Mouse (Mus musculus) brain, adult 2 months (tissue): ENCODE measurements around the gene Tgds.
"Not testable (repeated sequence)": the region's sequence is repeated elsewhere in the genome, so short reads cannot be mapped to it uniquely, and the experiment has no call there.

Experiments
- DNase-seq: peaks from one replicate; pipeline ENCODE4 v3.0.0; 2011; ENCODE audit warnings: low read depth, low spot score

Gene Tgds

GRCm38 (mm10) chr14:118136744-118137452 is 4.3 kb upstream of the Tgds start, which contains the start of gene Gpr180:
Gpr180 (plus strand) TSS chr14:118137158.
- DNase-seq, result peak; percentile 99

- peak; percentile 16 for DNase-seq
Observed at GRCm38 (mm10) chr14:118131931-118132641, 469 bp downstream of the Tgds start.

- no peak for DNase-seq
Observed at GRCm38 (mm10) chr14:118131472-118131871, 1.1 kb downstream of the Tgds start.

- DNase-seq, result no peak
Observed at GRCm38 (mm10) chr14:118126301-118126700, 6.3 kb downstream of the Tgds start.

- no peak for DNase-seq
Observed at GRCm38 (mm10) chr14:118124771-118125170, 7.8 kb downstream of the Tgds start.

GRCm38 (mm10) chr14:118124129-118124528 is 8.4 kb downstream of the Tgds start:
- DNase-seq, result no peak

- DNase-seq, result no peak
Observed at GRCm38 (mm10) chr14:118113116-118113515, 19.4 kb downstream of the Tgds start.

GRCm38 (mm10) chr14:118107479-118107878 is 25.1 kb downstream of the Tgds start:
- not testable (repeated sequence) for DNase-seq

- no peak for DNase-seq
Observed at GRCm38 (mm10) chr14:118101227-118101990, 31.1 kb downstream of the Tgds start.

GRCm38 (mm10) chr14:118098265-118098664 is 34.3 kb downstream of the Tgds start:
- DNase-seq, result no peak

- DNase-seq, result peak; percentile 39
Observed at GRCm38 (mm10) chr14:118089806-118090392, 42.7 kb downstream of the Tgds start.

- peak; percentile 90 for DNase-seq
Observed at GRCm38 (mm10) chr14:118089215-118089805, 43.2 kb downstream of the Tgds start.

GRCm38 (mm10) chr14:118088437-118089207 is 43.9 kb downstream of the Tgds start:
- peak; percentile 3 for DNase-seq

- DNase-seq, result no peak
Observed at GRCm38 (mm10) chr14:118086271-118087035, 46.1 kb downstream of the Tgds start.

GRCm38 (mm10) chr14:118083851-118084250 is 48.7 kb downstream of the Tgds start:
- DNase-seq, result no peak

GRCm38 (mm10) chr14:118080606-118081005 is 51.9 kb downstream of the Tgds start:
- DNase-seq, result no peak

GRCm38 (mm10) chr14:118070100-118070499 is 62.5 kb downstream of the Tgds start:
- DNase-seq, result peak; percentile 11

- no peak for DNase-seq
Observed at GRCm38 (mm10) chr14:118069439-118070079, 63.0 kb downstream of the Tgds start.
